Comparison of ENCODE assay signal across 24 mouse cellular contexts in the genomic region with DNA sequence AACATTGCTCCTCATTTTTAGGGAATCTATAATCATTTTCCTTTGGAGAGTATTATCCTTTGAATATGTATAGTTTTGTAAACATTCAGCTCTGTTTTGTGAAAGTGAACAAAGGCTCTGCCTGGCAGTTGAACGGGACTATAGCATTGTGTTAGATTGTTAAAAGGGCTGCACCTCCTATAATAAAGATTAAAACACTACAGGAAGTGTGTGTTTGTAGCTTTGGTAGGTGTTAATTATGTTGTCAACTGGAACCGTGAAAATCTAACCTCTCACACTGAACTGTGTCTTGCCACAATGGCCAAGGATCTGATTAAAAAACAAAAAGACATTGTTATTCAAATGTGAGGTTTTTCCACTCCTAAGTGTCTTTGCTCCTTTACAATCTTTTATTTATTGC.
A peak's percentile ranks its signal among the peaks of the same experiment; 100 is the strongest.
DNase-seq lines count a peak whose midpoint lies in the region; ATAC-seq and TF ChIP-seq lines count a peak whose summit lies in the region.
"Had no signal": no experiment of that assay in that cellular context is flagged by ENCODE, and none has a peak within 500 bp of the region (broad histone marks: within the 10 kb centered on the region; RNA-seq: fewer than 3 reads in every experiment).

No protein-coding gene starts in this region.

- no peak overlapping the region for H3K4me3 ChIP-seq in forebrain, embryonic 15.5 days
- H3K4me3 ChIP-seq in forebrain, embryonic 10.5 days = no peak overlapping the region
- H3K4me3 ChIP-seq in forebrain, postnatal 0 days (ENCODE audit: low read depth, low read length) = no peak overlapping the region
- no peak overlapping the region for H3K4me3 ChIP-seq in forebrain, embryonic 11.5 days (ENCODE audit: low read depth, low read length)
- no peak overlapping the region for H3K4me3 ChIP-seq in midbrain, embryonic 12.5 days
- no peak overlapping the region for H3K4me3 ChIP-seq in midbrain, embryonic 13.5 days (replicated peaks)
- H3K4me3 ChIP-seq: embryonic facial prominence, embryonic 13.5 days; embryonic facial prominence, embryonic 15.5 days; erythroblast, embryonic 14.5 days had no signal

- no peaks in the 10 kb centered on the region for H3K36me3 ChIP-seq in forebrain, embryonic 15.5 days
- H3K36me3 ChIP-seq in forebrain, embryonic 10.5 days (replicated peaks) = no peaks in the 10 kb centered on the region
- H3K36me3 ChIP-seq in forebrain, postnatal 0 days (ENCODE audit: insufficient read depth) = no peaks in the 10 kb centered on the region
- no peaks in the 10 kb centered on the region for H3K36me3 ChIP-seq in forebrain, embryonic 11.5 days (ENCODE audit: control insufficient read depth, insufficient read depth, low read length)
- H3K36me3 ChIP-seq in midbrain, embryonic 12.5 days = no peaks in the 10 kb centered on the region
- H3K36me3 ChIP-seq in midbrain, embryonic 13.5 days = no peaks in the 10 kb centered on the region
- H3K36me3 ChIP-seq: embryonic facial prominence, embryonic 13.5 days; embryonic facial prominence, embryonic 15.5 days; G1E had no signal

- 3% methylated on average over 2 of the region's 2 CpGs for WGBS in forebrain, embryonic 15.5 days
- 9% methylated on average over 2 of the region's 2 CpGs for WGBS in forebrain, embryonic 10.5 days
- WGBS in forebrain, postnatal 0 days = 3% methylated on average over 2 of the region's 2 CpGs
- WGBS in forebrain, embryonic 11.5 days = 5% methylated on average over 2 of the region's 2 CpGs
- 9% methylated on average over 2 of the region's 2 CpGs for WGBS in midbrain, embryonic 12.5 days
- WGBS in midbrain, embryonic 13.5 days = 0% methylated on average over 2 of the region's 2 CpGs

- H3K27ac ChIP-seq in forebrain, embryonic 15.5 days (replicated peaks) = no peak overlapping the region
- H3K27ac ChIP-seq in forebrain, embryonic 10.5 days = no peak overlapping the region
- no peak overlapping the region for H3K27ac ChIP-seq in forebrain, postnatal 0 days (ENCODE audit: low read depth, low read length)
- H3K27ac ChIP-seq in forebrain, embryonic 11.5 days (ENCODE audit: low read depth, low read length) = no peak overlapping the region
- H3K27ac ChIP-seq in midbrain, embryonic 12.5 days (replicated peaks) = no peak overlapping the region
- no peak overlapping the region for H3K27ac ChIP-seq in midbrain, embryonic 13.5 days
- H3K27ac ChIP-seq: embryonic facial prominence, embryonic 13.5 days; embryonic facial prominence, embryonic 15.5 days had no signal

- 0 out of 2 replicates have a peak, but pooled peaks have one; percentile 41 for ATAC-seq in forebrain, embryonic 15.5 days (replicated peaks)
- ATAC-seq in forebrain, postnatal 0 days = peak; percentile 36; the same call in 1 of the 2 replicates
- no peak for ATAC-seq in forebrain, embryonic 11.5 days (replicated peaks; ENCODE audit: low FRiP score)
- peak; percentile 71; the same call in 1 of the 2 replicates for ATAC-seq in midbrain, embryonic 12.5 days (ENCODE audit: low FRiP score, low read depth)
- ATAC-seq in midbrain, embryonic 13.5 days = no peak
- no peak for ATAC-seq in CD4-positive, CD25-positive, alpha-beta regulatory T cell, adult 4 months
- ATAC-seq: activated CD4-positive, CD25-positive, alpha-beta regulatory T cell, adult 4 months; Patski had no signal

- H3K4me1 ChIP-seq in forebrain, embryonic 15.5 days = no peaks in the 10 kb centered on the region
- peaks cover 14% of the 10 kb centered on the region; the same call in 1 of the 2 replicates for H3K4me1 ChIP-seq in forebrain, embryonic 10.5 days
- no peaks in the 10 kb centered on the region for H3K4me1 ChIP-seq in forebrain, postnatal 0 days (ENCODE audit: insufficient read depth)
- no peaks in the 10 kb centered on the region for H3K4me1 ChIP-seq in forebrain, embryonic 11.5 days (replicated peaks; ENCODE audit: control insufficient read depth, insufficient read depth, low read length)
- 0 out of 2 replicates have a peak, but pooled peaks cover 8% of the 10 kb centered on the region for H3K4me1 ChIP-seq in midbrain, embryonic 12.5 days
- H3K4me1 ChIP-seq in midbrain, embryonic 13.5 days (replicated peaks) = peaks cover 9% of the 10 kb centered on the region; the same call in 1 of the 2 replicates
- H3K4me1 ChIP-seq: embryonic facial prominence, embryonic 15.5 days had no signal

- no peaks in the 10 kb centered on the region for H3K9me3 ChIP-seq in forebrain, embryonic 15.5 days
- H3K9me3 ChIP-seq in forebrain, embryonic 10.5 days = no peaks in the 10 kb centered on the region
- H3K9me3 ChIP-seq in forebrain, postnatal 0 days (ENCODE audit: low read length) = no peaks in the 10 kb centered on the region
- no peaks in the 10 kb centered on the region for H3K9me3 ChIP-seq in forebrain, embryonic 11.5 days (ENCODE audit: control insufficient read depth, low read length)
- no peaks in the 10 kb centered on the region for H3K9me3 ChIP-seq in midbrain, embryonic 12.5 days
- H3K9me3 ChIP-seq in midbrain, embryonic 13.5 days = no peaks in the 10 kb centered on the region
- H3K9me3 ChIP-seq: embryonic facial prominence, embryonic 13.5 days; embryonic facial prominence, embryonic 15.5 days; G1E had no signal

- no peak for TF ChIP-seq CTCF in forebrain, postnatal 0 days (IDR thresholded peaks at IDR 0.05; ENCODE audit: low read depth)

- no peaks in the 10 kb centered on the region for H3K27me3 ChIP-seq in forebrain, embryonic 15.5 days
- no peaks in the 10 kb centered on the region for H3K27me3 ChIP-seq in forebrain, embryonic 10.5 days (ENCODE audit: poor library complexity, severe bottlenecking)
- no peaks in the 10 kb centered on the region for H3K27me3 ChIP-seq in forebrain, postnatal 0 days (ENCODE audit: insufficient read depth, low read length)
- H3K27me3 ChIP-seq in forebrain, embryonic 11.5 days (ENCODE audit: control insufficient read depth, insufficient read depth, low read length) = no peaks in the 10 kb centered on the region
- H3K27me3 ChIP-seq in midbrain, embryonic 12.5 days = no peaks in the 10 kb centered on the region
- no peaks in the 10 kb centered on the region for H3K27me3 ChIP-seq in midbrain, embryonic 13.5 days
- H3K27me3 ChIP-seq: CH12.LX; embryonic facial prominence, embryonic 13.5 days; embryonic facial prominence, embryonic 15.5 days had no signal

- no peak overlapping the region for H3K9ac ChIP-seq in forebrain, embryonic 15.5 days (replicated peaks)
- H3K9ac ChIP-seq in forebrain, postnatal 0 days = no peak overlapping the region
- H3K9ac ChIP-seq in forebrain, embryonic 11.5 days (ENCODE audit: low read length) = no peak overlapping the region
- H3K9ac ChIP-seq in midbrain, embryonic 12.5 days (replicated peaks) = no peak overlapping the region
- H3K9ac ChIP-seq in midbrain, embryonic 13.5 days (replicated peaks) = no peak overlapping the region
- H3K9ac ChIP-seq: embryonic facial prominence, embryonic 13.5 days; embryonic facial prominence, embryonic 15.5 days had no signal

- no peak overlapping the region for H3K4me2 ChIP-seq in forebrain, embryonic 15.5 days (replicated peaks)
- no peak overlapping the region for H3K4me2 ChIP-seq in forebrain, postnatal 0 days (ENCODE audit: low read depth)
- no peak overlapping the region for H3K4me2 ChIP-seq in forebrain, embryonic 11.5 days (ENCODE audit: low read depth, low read length, severe bottlenecking)
- H3K4me2 ChIP-seq in midbrain, embryonic 12.5 days (replicated peaks) = no peak overlapping the region
- H3K4me2 ChIP-seq in midbrain, embryonic 13.5 days (replicated peaks) = no peak overlapping the region
- H3K4me2 ChIP-seq: embryonic facial prominence, embryonic 13.5 days; embryonic facial prominence, embryonic 15.5 days had no signal

- no peak for DNase-seq in forebrain, embryonic 10.5 days (ENCODE audit: extremely low spot score, low spot score)
- DNase-seq in forebrain, postnatal 0 days = no peak
- DNase-seq in forebrain, embryonic 11.5 days (ENCODE audit: low spot score) = no peak
- DNase-seq: adrenal gland, adult 8-10 months; adrenal gland, postnatal 14 days; adrenal gland, postnatal 36 days; cerebellum, adult 11 months; cerebellum, adult 18-20 months; cerebellum, adult 8-10 months; cerebellum, adult 9-11 months; cerebellum, postnatal 14 days; cerebellum, postnatal 36 days; embryo, embryonic 11 days had no signal

Comparison
In these comparisons a context has a peak if more than half of its experiments do, and no peak if none do; other contexts are left out.
1. ATAC-seq: peak in forebrain, embryonic 15.5 days (single experiment), forebrain, postnatal 0 days (single experiment) and midbrain, embryonic 12.5 days (single experiment); none in forebrain, embryonic 11.5 days (single experiment), midbrain, embryonic 13.5 days (single experiment) and CD4-positive, CD25-positive, alpha-beta regulatory T cell, adult 4 months (single experiment).